Mouse (Mus musculus) liver, embryonic 14.5 days (tissue): ENCODE measurements around the gene Hist1h2bn. TPM values are rescaled to one million over a fixed set of nuclear protein-coding genes. Genes with fewer than 3 reads are reported as not detected.
"Not testable (repeated sequence)": the region's sequence is repeated elsewhere in the genome, so short reads cannot be mapped to it uniquely, and the experiment has no call there.

Experiments
- ATAC-seq: fragments of 200-750 bp; cut with Nextera tagmentation; 2 replicates; pipeline ENCODE4 v1.8.0; 2017; ENCODE audit warnings: moderate number of reproducible peaks, mild to moderate bottlenecking, moderate library complexity; ENCODE audit not compliant: insufficient read depth
- DNase-seq, 3 experiments: peaks; one replicate each; pipeline ENCODE4 v3.0.0-alpha.2; 2012 to 2013; ENCODE audit warnings: low read depth in 3 of 3, low spot score in 3 of 3
- H3K27ac ChIP-seq: fragments of 300-500 bp; sonication (generic); 2 replicates; pipeline ENCODE4 v1.5.1; 2014; ENCODE audit warnings: moderate library complexity, mild to moderate bottlenecking, control low read depth, inconsistent platforms
- H3K27me3 ChIP-seq: fragments of 300-500 bp; sonication (generic); 2 replicates; pipeline ENCODE4 v1.6.1; 2014; ENCODE audit warnings: mild to moderate bottlenecking, low read length, moderate library complexity; ENCODE audit not compliant: control insufficient read depth, insufficient read depth
- H3K36me3 ChIP-seq: fragments of 300-500 bp; sonication (generic); replicated peaks from 2 replicates; pipeline ENCODE4 v1.6.1; 2014; ENCODE audit warnings: low read depth; ENCODE audit not compliant: control insufficient read depth, insufficient read depth
- H3K4me1 ChIP-seq, 2 experiments: fragments of 200-500 bp in 1 of 2; fragments of 300-500 bp in 1 of 2; sonication (generic) in 1 of 2; replicated peaks; 2 replicates each; pipeline ENCODE4 v1.6.1; 2012 to 2014; ENCODE audit warnings: antibody characterized with exemption in 1 of 2, inconsistent platforms in 1 of 2, low read length in 1 of 2; ENCODE audit not compliant: control insufficient read depth in 2 of 2, insufficient read depth in 2 of 2
- H3K4me2 ChIP-seq: fragments of 300-500 bp; sonication (generic); 2 replicates; pipeline ENCODE4 v1.6.1; 2014; ENCODE audit warnings: low read depth, mild to moderate bottlenecking, control low read depth, moderate library complexity
- H3K4me3 ChIP-seq, 2 experiments: fragments of 200-500 bp in 1 of 2; fragments of 300-500 bp in 1 of 2; sonication (generic) in 1 of 2; 2 replicates each; pipeline ENCODE4 v1.5.1; 2012 to 2014; ENCODE audit warnings: low read depth in 2 of 2, low read length in 2 of 2, mild to moderate bottlenecking in 2 of 2, control low read depth in 1 of 2, inconsistent platforms in 1 of 2, moderate library complexity in 1 of 2; ENCODE audit not compliant: insufficient read depth in 1 of 2
- H3K9ac ChIP-seq: fragments of 300-500 bp; sonication (generic); replicated peaks from 2 replicates; pipeline ENCODE4 v1.6.1; 2014; ENCODE audit warnings: mild to moderate bottlenecking, control low read depth, moderate library complexity
- H3K9me3 ChIP-seq: fragments of 300-500 bp; sonication (generic); 2 replicates; pipeline ENCODE4 v1.6.1; 2016; ENCODE audit warnings: low read length, mixed read lengths; ENCODE audit not compliant: control insufficient read depth
- CTCF ChIP-seq: IDR thresholded peaks from 2 replicates; pipeline ENCODE4 v1.5.1; 2016; ENCODE audit warnings: antibody characterized with exemption, low read depth, control low read depth
- EP300 ChIP-seq: IDR thresholded peaks from 2 replicates; pipeline ENCODE4 v1.6.1; 2016; ENCODE audit warnings: antibody characterized with exemption, low read depth
- WGBS: fragments of 180-500 bp; shearing (Covaris S2); extraction: QIAGEN DNeasy Blood & Tissue Kit; methylation state at CpG from one replicate; pipeline ENCODE4 v1.1.7; 2014; ENCODE audit not compliant: insufficient replicate concordance; 5-methylcytosine and 5-hydroxymethylcytosine counted together
- polyA plus RNA-seq, 2 experiments: library from polyadenylated mRNA; depleted of rRNA in 1 of 2; stranded (reverse) in 1 of 2; unstranded in 1 of 2; fragments of >200 nt; fragmentation: Nextera tagmentation in 1 of 2; extraction: Ambion mirVana in 1 of 2; gene quantifications; 2 replicates each; pipeline versions ENCODE4 v1.2.1 to v1.2.3; 2012 to 2014

Gene Hist1h2bn
- polyA plus RNA-seq, 2 experiments, result 5.4 to 25.2 TPM

DNA sequence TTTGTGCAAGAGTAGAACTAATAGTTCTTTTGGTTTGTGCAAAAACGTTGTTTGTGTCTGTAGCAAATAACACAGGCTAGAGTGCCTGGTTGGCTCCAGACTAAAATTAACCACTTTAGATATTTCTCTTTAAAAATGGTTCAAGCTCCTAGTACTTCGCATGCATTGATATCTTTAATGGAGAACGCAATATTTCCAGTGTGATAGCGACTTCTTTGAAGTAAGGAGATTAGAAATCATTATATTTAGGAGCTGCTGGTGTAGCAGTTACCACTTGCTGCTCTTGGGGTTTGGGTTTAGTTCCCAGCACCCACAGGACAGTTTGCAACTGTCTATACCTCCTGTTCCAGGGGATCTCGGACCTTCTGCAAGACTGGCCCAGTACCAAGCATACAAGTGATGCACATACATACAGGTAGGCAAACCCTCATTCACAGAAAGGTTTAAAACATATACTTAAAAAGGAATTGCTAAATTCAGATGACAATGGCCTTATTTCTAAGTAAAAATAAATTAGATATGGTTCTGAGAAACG, 27.2 kb downstream of the Hist1h2bn start:
- TF ChIP-seq EP300 (no peak), CTCF (no peak)
- Histone ChIP-seq H3K4me1 (peaks cover 38 to 40% of the 10 kb centered on the region in 2 experiments), H3K4me2 (peak overlapping the region; percentile 90), H3K27ac (peak overlapping the region; percentile 97), H3K36me3 (no peaks in the 10 kb centered on the region), H3K9ac (peak overlapping the region; percentile 98), H3K27me3 (no peaks in the 10 kb centered on the region), H3K9me3 (no peaks in the 10 kb centered on the region), H3K4me3 (peak overlapping the region; percentile 11 to 72; a peak in 3 of 4 replicates)
- WGBS, result 33% methylated on average over 6 of the region's 6 CpGs
- ATAC-seq (no peak), DNase-seq (peak in 1 of 3 experiments; percentile 43)

DNA sequence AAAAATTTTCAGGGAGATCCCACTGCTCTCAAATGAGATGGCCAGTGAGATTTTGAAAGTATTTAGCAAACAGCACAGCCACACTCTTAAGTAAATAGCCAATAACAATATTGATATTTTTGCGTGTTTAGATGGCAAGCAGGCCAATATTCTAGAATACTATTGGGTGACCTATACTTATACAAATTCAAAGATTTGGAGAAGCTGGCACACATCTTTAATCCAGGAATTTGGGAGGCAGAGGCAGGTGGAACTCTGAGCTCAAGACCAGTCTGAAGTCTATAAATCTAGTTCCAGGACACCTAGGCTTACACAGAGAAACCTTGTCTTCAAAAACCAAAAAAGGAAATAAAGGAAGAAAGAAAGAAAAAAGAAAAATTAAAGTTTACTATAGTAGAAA, 27.7 kb downstream of the Hist1h2bn start:
- Histone ChIP-seq H3K4me2 (peak overlapping the region; percentile 90), H3K9me3 (no peaks in the 10 kb centered on the region), H3K9ac (peak overlapping the region; percentile 77), H3K36me3 (no peaks in the 10 kb centered on the region), H3K4me3 (peak overlapping the region in 1 of 2 experiments; percentile 36; a peak in 3 of 4 replicates), H3K27ac (peak overlapping the region; percentile 97), H3K27me3 (no peaks in the 10 kb centered on the region), H3K4me1 (peaks cover 33 to 35% of the 10 kb centered on the region in 2 experiments)
- DNase-seq (no peak), ATAC-seq (no peak)
- WGBS, result 83% methylated on average over 1 of the region's 1 CpGs
- TF ChIP-seq EP300, result no peak
- TF ChIP-seq CTCF, result no peak

DNA sequence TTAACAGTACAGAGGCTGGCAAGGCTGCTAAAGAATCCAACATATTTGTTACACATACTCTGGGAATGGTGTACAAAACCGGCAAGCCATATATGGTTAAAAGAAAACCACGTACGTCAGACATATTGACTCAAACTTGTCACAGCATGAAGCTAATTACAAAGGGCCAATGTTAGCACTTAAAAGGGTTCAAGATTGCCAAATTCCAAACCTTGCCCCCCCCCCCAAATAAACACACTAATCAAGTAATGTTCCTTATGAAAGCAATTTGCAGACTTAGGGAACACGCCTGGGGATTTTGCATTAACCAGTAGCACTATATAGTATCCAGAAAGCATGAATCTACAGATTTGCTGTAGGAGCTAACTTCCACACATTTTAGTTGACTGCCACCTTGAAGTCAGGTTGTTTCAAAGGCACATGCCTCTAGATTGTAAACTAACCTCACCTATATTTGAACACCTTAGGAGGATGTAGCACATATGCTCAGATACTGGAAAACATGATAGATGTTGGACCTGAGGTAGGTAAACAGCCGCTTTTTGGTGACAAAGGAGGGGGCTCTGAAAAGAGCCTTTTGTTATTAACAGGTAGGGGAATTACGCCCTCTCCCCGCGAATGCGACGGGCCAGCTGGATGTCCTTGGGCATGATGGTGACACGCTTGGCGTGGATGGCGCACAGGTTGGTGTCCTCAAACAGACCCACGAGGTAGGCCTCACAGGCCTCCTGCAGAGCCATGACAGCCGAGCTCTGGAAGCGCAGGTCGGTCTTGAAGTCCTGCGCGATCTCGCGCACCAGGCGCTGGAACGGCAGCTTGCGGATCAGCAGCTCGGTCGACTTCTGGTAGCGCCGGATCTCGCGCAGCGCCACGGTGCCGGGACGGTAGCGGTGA, 28.7 kb downstream of the Hist1h2bn start:
- not testable (repeated sequence) for H3K9me3 ChIP-seq, H3K36me3 ChIP-seq, H3K27me3 ChIP-seq
- Histone ChIP-seq H3K4me3 (peak overlapping the region; percentile 56 to 60), H3K27ac (peak overlapping the region; percentile 97), H3K4me1 (peaks cover 25 to 29% of the 10 kb centered on the region in 2 experiments), H3K4me2 (peak overlapping the region; percentile 90), H3K9ac (peak overlapping the region; percentile 96)
- DNase-seq (peak; percentile 60 to 74 (median 61)), ATAC-seq (peak; percentile 4)
- under 1% methylated on average over 11 of the region's 35 CpGs for WGBS
- peak; percentile 48 for TF ChIP-seq EP300

DNA sequence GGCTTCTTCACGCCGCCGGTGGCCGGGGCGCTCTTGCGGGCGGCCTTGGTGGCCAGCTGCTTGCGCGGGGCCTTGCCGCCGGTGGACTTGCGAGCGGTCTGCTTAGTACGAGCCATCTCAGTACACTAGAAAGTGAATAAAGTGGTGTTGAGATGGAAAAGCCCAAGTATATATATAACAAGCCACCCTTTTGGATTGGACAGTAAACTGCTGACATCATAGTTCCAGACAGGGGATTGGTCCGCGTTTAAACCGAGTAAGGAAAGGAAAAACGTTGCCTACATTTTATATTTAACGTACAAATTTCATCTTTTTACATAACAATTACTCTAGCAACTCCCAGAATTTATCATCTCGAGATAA, 29.3 kb downstream of the Hist1h2bn start, which contains the start of gene Hist1h3i:
TSS of gene Hist1h3i (minus strand) at position 116 of the 363 bp plus-strand sequence.
- peaks cover 25 to 29% of the 10 kb centered on the region in 2 experiments for H3K4me1 ChIP-seq
- H3K9ac ChIP-seq, result peak within 1 kb of the TSS; percentile 96
- WGBS, result 0% methylated on average over 13 of the region's 20 CpGs

DNA sequence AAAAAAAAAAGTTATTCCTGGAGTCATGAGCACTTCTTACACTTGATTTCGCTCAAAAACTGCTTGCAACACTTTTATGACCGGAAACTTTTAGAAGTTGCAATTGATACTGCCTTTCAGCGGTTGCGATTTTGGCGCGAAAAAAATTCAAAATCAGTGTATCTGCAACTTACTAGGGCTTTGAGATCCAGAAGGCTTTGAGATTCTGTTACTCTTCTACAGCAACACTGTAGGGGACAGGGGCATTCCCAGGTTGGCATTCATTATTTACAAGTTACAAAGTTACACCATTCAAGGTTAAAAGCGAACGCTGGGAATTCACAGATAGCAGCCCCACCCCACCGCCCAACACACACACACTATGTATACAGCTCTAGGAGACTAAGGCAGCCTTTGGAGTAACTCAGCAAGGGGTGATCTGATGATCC, 29.8 kb downstream of the Hist1h2bn start:
- H3K4me3 ChIP-seq, result peak overlapping the region; percentile 45 to 54
- peaks cover 29 to 32% of the 10 kb centered on the region in 2 experiments for H3K4me1 ChIP-seq
- H3K9ac ChIP-seq, result peak overlapping the region; percentile 96
- H3K27me3 ChIP-seq, result no peaks in the 10 kb centered on the region
- peak overlapping the region; percentile 95 for H3K27ac ChIP-seq
- 3% methylated on average over 9 of the region's 9 CpGs for WGBS
- TF ChIP-seq EP300 (no peak), CTCF (no peak)
- H3K4me2 ChIP-seq, result peak overlapping the region; percentile 90
- H3K9me3 ChIP-seq, result no peaks in the 10 kb centered on the region
- DNase-seq (peak in 1 of 3 experiments; percentile 61), ATAC-seq (no peak)
- no peaks in the 10 kb centered on the region for H3K36me3 ChIP-seq

More for the DNA sequence above, 29.3 kb downstream of the Hist1h2bn start, which contains the start of gene Hist1h3i:
- ATAC-seq (peak; percentile 37), DNase-seq (peak; percentile 89 to 92 (median 91))
- H3K36me3 ChIP-seq, result no peaks in the 10 kb centered on the region
- H3K27ac ChIP-seq, result peak within 1 kb of the TSS; percentile 97
- TF ChIP-seq CTCF, result no peak
- peak; percentile 70 for TF ChIP-seq EP300
- no peaks in the 10 kb centered on the region for H3K9me3 ChIP-seq
- H3K27me3 ChIP-seq, result no peaks in the 10 kb centered on the region
- peak within 1 kb of the TSS; percentile 90 for H3K4me2 ChIP-seq
- H3K4me3 ChIP-seq, result peak within 1 kb of the TSS; percentile 56 to 60
